Mouse (Mus musculus) urinary bladder, postnatal 14 days (tissue): ENCODE data around the gene Pam.

ENCODE experiments used
- DNase-seq: peaks from one replicate; pipeline ENCODE4 v3.0.0; 2021; ENCODE audit warnings: low spot score

Pam gene

GRCm38 (mm10) chr1:98035736-98036135, 59.7 kb downstream of the Pam start:
- no peak for DNase-seq

GRCm38 (mm10) chr1:98031802-98032201, 63.6 kb downstream of the Pam start:
- DNase-seq = no peak

- DNase-seq = no peak
Observed at GRCm38 (mm10) chr1:98029025-98029424, 66.4 kb downstream of the Pam start.

- no peak for DNase-seq
Observed at GRCm38 (mm10) chr1:98028468-98028867, 67.0 kb downstream of the Pam start.

GRCm38 (mm10) chr1:98027959-98028358, 67.5 kb downstream of the Pam start:
- DNase-seq = no peak

- DNase-seq = no peak
Observed at GRCm38 (mm10) chr1:98025924-98026640, 69.4 kb downstream of the Pam start.

GRCm38 (mm10) chr1:98023866-98024265, 71.6 kb downstream of the Pam start:
- DNase-seq = no peak

- DNase-seq = no peak
Observed at GRCm38 (mm10) chr1:98018987-98019386, 76.5 kb downstream of the Pam start.

- no peak for DNase-seq
Observed at GRCm38 (mm10) chr1:98016004-98016848, 79.2 kb downstream of the Pam start.

- no peak for DNase-seq
Observed at GRCm38 (mm10) chr1:98015564-98015963, 79.9 kb downstream of the Pam start.

GRCm38 (mm10) chr1:98002561-98003425, 92.7 kb downstream of the Pam start:
- DNase-seq = peak; percentile 30

GRCm38 (mm10) chr1:97999465-97999864, 96.0 kb downstream of the Pam start:
- DNase-seq = no peak

GRCm38 (mm10) chr1:97998961-97999360, 96.5 kb downstream of the Pam start:
- DNase-seq = peak; percentile 22

- no peak for DNase-seq
Observed at GRCm38 (mm10) chr1:97997088-97997487, 98.4 kb downstream of the Pam start.

- no peak for DNase-seq
Observed at GRCm38 (mm10) chr1:97991976-97992375, 103.5 kb downstream of the Pam start.

GRCm38 (mm10) chr1:97983189-97983588, 112.3 kb downstream of the Pam start:
- DNase-seq = no peak

GRCm38 (mm10) chr1:97979422-97979821, 116.0 kb downstream of the Pam start:
- DNase-seq = no peak

GRCm38 (mm10) chr1:97977521-97977920, 117.9 kb downstream of the Pam start:
- DNase-seq = no peak

- DNase-seq = peak; percentile 73
Observed at GRCm38 (mm10) chr1:97976873-97977473, 118.5 kb downstream of the Pam start.

- no peak for DNase-seq
Observed at GRCm38 (mm10) chr1:97976072-97976471, 119.4 kb downstream of the Pam start.

- no peak for DNase-seq
Observed at GRCm38 (mm10) chr1:97974968-97975367, 120.5 kb downstream of the Pam start.

- no peak for DNase-seq
Observed at GRCm38 (mm10) chr1:97969765-97970164, 125.7 kb downstream of the Pam start.
